Mouse (Mus musculus) heart, adult 2 months (tissue): ENCODE measurements around the gene Faap20.

Experiments
- CTCF ChIP-seq: fragments of 200-600 bp; IDR thresholded peaks from 2 replicates; pipeline ENCODE4 v1.8.1; 2022; ENCODE audit warnings: antibody characterized with exemption, mild to moderate bottlenecking, moderate library complexity
- EP300 ChIP-seq: fragments of 200-500 bp; IDR thresholded peaks from 2 replicates; pipeline ENCODE4 v1.6.1; 2011; ENCODE audit warnings: low read depth, low read length, control low read depth; ENCODE audit not compliant: insufficient read depth
- POLR2A ChIP-seq: fragments of 200-500 bp; IDR thresholded peaks from 2 replicates; pipeline ENCODE4 v1.6.1; 2011; ENCODE audit warnings: mild to moderate bottlenecking, low read depth, low read length, control low read depth; ENCODE audit not compliant: insufficient read depth

DNA sequence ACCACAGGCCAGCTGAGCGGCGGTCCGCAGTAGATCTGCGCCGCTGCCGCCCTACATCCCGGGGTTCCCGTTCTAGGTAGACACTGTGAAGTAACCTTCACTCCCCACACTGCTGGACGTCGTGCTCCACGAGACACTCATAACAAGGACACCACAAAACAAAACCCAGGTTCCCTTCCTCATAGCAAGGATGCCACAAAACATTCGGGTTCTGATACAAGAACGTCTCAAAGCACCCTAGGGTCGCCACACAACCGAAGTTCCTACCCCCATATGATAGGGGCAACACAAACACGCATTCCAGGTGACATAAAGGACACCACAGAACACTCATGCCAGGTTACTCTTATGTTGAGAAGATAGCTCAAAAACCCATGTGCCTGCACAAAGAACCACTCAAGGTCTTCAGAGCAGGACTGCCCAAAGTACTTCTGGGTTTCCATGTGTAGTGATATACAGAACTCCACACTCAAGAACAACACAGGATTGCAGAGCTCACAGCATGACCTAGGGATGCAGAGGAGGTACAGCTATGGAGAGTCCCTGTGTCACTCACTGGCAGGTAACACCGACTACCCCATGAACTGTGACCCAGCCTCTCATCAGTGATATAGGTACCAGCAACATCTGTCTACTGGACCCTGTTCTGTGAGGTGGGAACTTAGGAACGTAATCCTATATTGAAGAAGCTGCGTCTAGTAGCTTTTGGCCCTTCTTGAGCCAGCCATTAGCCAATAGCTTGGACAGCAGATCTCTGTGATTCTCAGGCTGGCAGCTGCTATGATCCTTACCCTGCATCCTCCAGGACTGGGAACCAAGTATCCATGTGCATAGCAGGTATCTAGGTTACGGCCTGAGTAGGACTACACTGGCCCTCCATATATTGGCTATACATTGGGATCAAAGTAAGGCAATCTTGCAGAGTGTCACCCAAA, 25.7 kb upstream of the Faap20 start:
- TF ChIP-seq EP300 (no peak), CTCF (no peak), POLR2A (no peak; the same call in 1 of the 2 replicates)
